Mouse (Mus musculus): ENCODE data around the gene Bpifb1. TPM values are rescaled to one million over a fixed set of nuclear protein-coding genes. Genes with fewer than 3 reads are reported as not detected.
"Not testable (repeated sequence)": the region's sequence is repeated elsewhere in the genome, so short reads cannot be mapped to it uniquely, and the experiment has no call there.

Bpifb1 gene
- polyA plus RNA-seq, 1 experiment from 2014 or later, result not detected

DNA sequence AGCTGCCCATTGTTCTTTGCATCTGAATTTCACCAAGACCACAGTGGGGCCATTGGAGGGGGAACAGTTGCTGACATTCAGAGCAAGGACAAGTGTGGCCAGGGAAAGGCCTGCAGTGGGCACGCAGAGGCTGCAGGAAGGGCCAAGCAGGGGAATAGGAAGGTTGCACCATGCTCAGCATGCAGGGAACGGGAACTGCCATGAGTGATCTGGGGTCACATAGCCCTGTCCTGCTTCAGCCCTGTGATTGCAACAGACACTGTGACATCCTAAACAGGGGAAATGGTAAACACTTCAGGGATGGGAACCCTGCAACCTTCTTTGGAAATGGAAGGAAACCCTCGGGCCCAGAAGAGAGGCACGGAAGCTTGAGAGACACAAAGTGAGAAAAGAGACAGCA lies 64.6 kb downstream of the Bpifb1 start:
- H3K9ac ChIP-seq (ENCODE audit: low read depth, low read length), result not testable (repeated sequence)

DNA sequence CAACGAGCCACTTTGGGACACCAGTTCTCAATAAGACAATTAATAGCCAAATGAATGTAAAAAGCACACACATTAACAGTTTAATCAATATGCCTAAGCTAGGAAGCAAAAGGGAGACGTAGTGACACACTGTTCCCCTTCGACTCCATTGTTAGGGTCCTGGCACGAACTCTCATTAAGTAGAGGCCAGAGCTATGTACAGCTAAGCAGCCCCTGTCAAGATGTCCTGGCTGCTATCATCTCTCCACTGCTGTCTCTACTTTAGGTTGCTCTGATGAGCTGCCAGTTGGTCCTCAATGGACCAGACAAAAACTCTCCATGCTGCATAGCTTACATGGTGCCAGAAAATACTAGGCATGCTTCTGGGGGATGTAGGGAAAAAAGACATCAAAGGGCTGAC lies 65.2 kb downstream of the Bpifb1 start:
- no peak overlapping the region for H3K27ac ChIP-seq (ENCODE audit: low read depth, low read length)
- 86% methylated on average over 4 of the region's 4 CpGs for WGBS
- no peaks in the 10 kb centered on the region for H3K4me1 ChIP-seq (ENCODE audit: control insufficient read depth, insufficient read depth, low read length)
- no peaks in the 10 kb centered on the region for H3K9me3 ChIP-seq (ENCODE audit: control insufficient read depth, low read length)
- no peak overlapping the region for H3K4me3 ChIP-seq (ENCODE audit: low read length)
- H3K4me2 ChIP-seq (replicated peaks; ENCODE audit: low read depth, low read length), result no peak overlapping the region
- H3K9ac ChIP-seq (ENCODE audit: low read depth, low read length), result no peak overlapping the region
- H3K36me3 ChIP-seq (ENCODE audit: control insufficient read depth, insufficient read depth, low read length), result no peaks in the 10 kb centered on the region
- no peak for ATAC-seq (ENCODE audit: low FRiP score, low TSS enrichment)
- H3K27me3 ChIP-seq (ENCODE audit: control insufficient read depth, insufficient read depth, low read length), result no peaks in the 10 kb centered on the region

More for the DNA sequence above, 64.6 kb downstream of the Bpifb1 start:
- H3K4me3 ChIP-seq (ENCODE audit: low read length); H3K4me2 ChIP-seq (replicated peaks; ENCODE audit: low read depth, low read length); H3K27me3 ChIP-seq (ENCODE audit: control insufficient read depth, insufficient read depth, low read length); H3K27ac ChIP-seq (ENCODE audit: low read depth, low read length); H3K9me3 ChIP-seq (ENCODE audit: control insufficient read depth, low read length); H3K4me1 ChIP-seq (ENCODE audit: control insufficient read depth, insufficient read depth, low read length); ATAC-seq (ENCODE audit: low FRiP score, low TSS enrichment); H3K36me3 ChIP-seq (ENCODE audit: control insufficient read depth, insufficient read depth, low read length): not testable (repeated sequence)
- 96% methylated on average over 2 of the region's 4 CpGs for WGBS

DNA sequence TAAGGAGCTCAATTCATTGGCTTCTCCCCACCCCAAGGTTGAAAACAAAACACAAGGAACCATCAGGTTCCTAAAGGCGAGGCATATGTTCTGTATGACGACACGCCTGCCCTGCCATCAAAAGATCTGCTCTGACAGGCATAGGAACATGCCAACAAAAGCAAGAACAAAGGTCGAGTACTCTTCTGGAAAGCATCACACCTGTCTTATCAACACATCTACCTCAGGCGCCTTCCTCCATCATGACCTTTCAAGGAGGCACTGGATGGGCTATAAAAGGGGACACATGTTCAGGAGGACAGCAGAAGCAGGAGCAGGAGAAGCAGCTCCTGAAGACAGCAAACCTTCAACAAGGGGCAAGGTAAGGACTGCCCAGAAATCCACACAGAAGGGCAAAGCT lies 66.9 kb downstream of the Bpifb1 start, which contains the start of gene Bpifb9a:
Bpifb9a (plus strand) TSS at position 301 of the 400 bp plus-strand sequence.
- H3K27ac ChIP-seq (ENCODE audit: low read depth, low read length); ATAC-seq (ENCODE audit: low FRiP score, low TSS enrichment); H3K4me1 ChIP-seq (ENCODE audit: control insufficient read depth, insufficient read depth, low read length); H3K27me3 ChIP-seq (ENCODE audit: control insufficient read depth, insufficient read depth, low read length); H3K4me3 ChIP-seq (ENCODE audit: low read length); H3K9ac ChIP-seq (ENCODE audit: low read depth, low read length); H3K36me3 ChIP-seq (ENCODE audit: control insufficient read depth, insufficient read depth, low read length); H3K9me3 ChIP-seq (ENCODE audit: control insufficient read depth, low read length); H3K4me2 ChIP-seq (replicated peaks; ENCODE audit: low read depth, low read length): not testable (repeated sequence)
- WGBS, result 79% methylated on average over 5 of the region's 5 CpGs

DNA sequence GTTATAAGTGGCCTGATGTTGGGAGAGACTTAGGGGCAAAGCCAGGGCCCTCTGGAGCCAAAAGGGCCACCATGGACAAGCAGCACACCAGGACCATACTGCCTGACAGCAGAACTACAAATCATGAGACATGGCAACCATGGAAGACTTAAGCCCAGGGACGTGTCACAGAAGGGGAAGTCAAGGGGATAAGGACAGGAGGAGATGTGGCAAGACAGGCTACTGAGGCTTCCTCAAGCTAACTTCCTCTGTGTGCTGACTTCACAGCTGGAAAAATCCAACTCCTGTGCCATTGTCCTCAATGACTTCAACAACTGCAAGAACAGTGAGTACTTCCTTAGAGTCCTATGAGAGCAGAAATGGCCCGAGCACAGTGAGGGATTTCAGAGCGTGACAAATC lies 73.8 kb downstream of the Bpifb1 start:
- not testable (repeated sequence) for H3K4me3 ChIP-seq (ENCODE audit: low read length); H3K36me3 ChIP-seq (ENCODE audit: control insufficient read depth, insufficient read depth, low read length); H3K9me3 ChIP-seq (ENCODE audit: control insufficient read depth, low read length); H3K9ac ChIP-seq (ENCODE audit: low read depth, low read length); H3K4me2 ChIP-seq (replicated peaks; ENCODE audit: low read depth, low read length); H3K4me1 ChIP-seq (ENCODE audit: control insufficient read depth, insufficient read depth, low read length); ATAC-seq (ENCODE audit: low FRiP score, low TSS enrichment); H3K27me3 ChIP-seq (ENCODE audit: control insufficient read depth, insufficient read depth, low read length); H3K27ac ChIP-seq (ENCODE audit: low read depth, low read length)
- WGBS, result 89% methylated on average over 2 of the region's 3 CpGs

Other genes with a start within 250 kb of the Bpifb1 start
- gene Bpifa6, start 215.9 kb upstream of the Bpifb1 start, polyA plus RNA-seq (2014; fragmentation: Nextera tagmentation; extraction: Ambion mirVana), result not detected in 2 replicates
- not detected in 2 replicates for gene Bpifa2, start 182.6 kb upstream of the Bpifb1 start, polyA plus RNA-seq (2014; fragmentation: Nextera tagmentation; extraction: Ambion mirVana)
- gene Bpifa3, start 60.5 kb upstream of the Bpifb1 start, polyA plus RNA-seq (2014; fragmentation: Nextera tagmentation; extraction: Ambion mirVana), result not detected in 2 replicates
- gene Bpifa1, start 47.9 kb upstream of the Bpifb1 start, polyA plus RNA-seq (2014; fragmentation: Nextera tagmentation; extraction: Ambion mirVana), result not detected in 2 replicates
- gene Bpifa5, start 28.2 kb upstream of the Bpifb1 start, polyA plus RNA-seq (2014; fragmentation: Nextera tagmentation; extraction: Ambion mirVana), result not detected in 2 replicates
- 0.66 and 1.1 TPM in 2 replicates for gene Bpifb5, start 32.9 kb downstream of the Bpifb1 start, polyA plus RNA-seq (2014; fragmentation: Nextera tagmentation; extraction: Ambion mirVana)
- not detected in 2 replicates for gene Bpifb9a, start 67.0 kb downstream of the Bpifb1 start, polyA plus RNA-seq (2014; fragmentation: Nextera tagmentation; extraction: Ambion mirVana)
- gene Bpifb9b, start 116.4 kb downstream of the Bpifb1 start, polyA plus RNA-seq (2014; fragmentation: Nextera tagmentation; extraction: Ambion mirVana), result not detected in 2 replicates
- gene Cdk5rap1, start 182.2 kb downstream of the Bpifb1 start, polyA plus RNA-seq (2014; fragmentation: Nextera tagmentation; extraction: Ambion mirVana), result 10.6 and 18.5 TPM in 2 replicates
- 4.5 and 5.7 TPM in 2 replicates for gene Snta1, start 217.3 kb downstream of the Bpifb1 start, polyA plus RNA-seq (2014; fragmentation: Nextera tagmentation; extraction: Ambion mirVana)
- gene Cbfa2t2, start 245.7 kb downstream of the Bpifb1 start, polyA plus RNA-seq (2014; fragmentation: Nextera tagmentation; extraction: Ambion mirVana), result 26.6 and 44.4 TPM in 2 replicates